Mouse (Mus musculus): ENCODE data around the gene Barhl1.

The Barhl1 gene

DNA sequence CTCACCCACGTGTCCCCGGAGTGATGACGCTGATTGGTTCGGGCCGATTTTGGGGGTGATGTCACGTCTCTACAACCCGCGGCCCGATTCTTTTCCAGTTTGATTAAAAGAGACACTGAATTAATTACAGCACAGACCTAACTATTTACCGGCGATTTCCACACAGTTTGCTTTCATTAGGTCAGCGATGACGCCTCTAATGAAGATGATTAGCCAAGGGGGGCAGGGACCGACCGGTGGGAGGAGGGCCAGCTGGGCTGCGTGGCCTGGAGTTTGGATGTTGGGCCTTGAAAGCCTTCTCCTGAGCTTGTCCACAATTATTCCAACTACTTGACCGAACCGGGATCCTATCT, at the start of gene Barhl1:
Gene Barhl1 (minus strand): TSS at position 156 of the 353 bp plus-strand sequence.
- DNase-seq (ENCODE audit: low read depth), result no peak

- no peak for DNase-seq (ENCODE audit: low read depth)
These were observed 47.1 kb upstream of the Barhl1 start for GRCm38 (mm10) chr2:28963565-28963964.

DNA sequence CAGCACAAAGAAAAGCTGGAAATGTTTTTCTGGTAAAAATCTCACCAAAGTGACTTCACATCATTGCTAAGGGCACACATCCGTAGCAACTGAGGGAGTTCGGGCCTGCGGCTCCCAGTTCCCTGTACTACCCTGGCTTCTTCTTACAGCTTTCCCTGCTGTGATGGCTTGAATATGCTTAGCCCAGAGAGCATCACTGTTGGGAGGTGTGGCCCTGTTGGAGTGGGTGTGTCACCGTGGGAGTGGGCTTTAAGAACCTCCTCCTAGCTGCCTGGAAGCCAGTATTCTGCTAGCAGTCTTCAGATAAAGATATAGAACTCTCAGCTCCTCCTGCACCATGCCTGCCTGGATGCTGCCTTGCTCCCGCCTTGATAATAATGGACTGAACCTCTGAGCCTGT, 45.2 kb upstream of the Barhl1 start:
- no peak for DNase-seq (ENCODE audit: low read depth)

DNA sequence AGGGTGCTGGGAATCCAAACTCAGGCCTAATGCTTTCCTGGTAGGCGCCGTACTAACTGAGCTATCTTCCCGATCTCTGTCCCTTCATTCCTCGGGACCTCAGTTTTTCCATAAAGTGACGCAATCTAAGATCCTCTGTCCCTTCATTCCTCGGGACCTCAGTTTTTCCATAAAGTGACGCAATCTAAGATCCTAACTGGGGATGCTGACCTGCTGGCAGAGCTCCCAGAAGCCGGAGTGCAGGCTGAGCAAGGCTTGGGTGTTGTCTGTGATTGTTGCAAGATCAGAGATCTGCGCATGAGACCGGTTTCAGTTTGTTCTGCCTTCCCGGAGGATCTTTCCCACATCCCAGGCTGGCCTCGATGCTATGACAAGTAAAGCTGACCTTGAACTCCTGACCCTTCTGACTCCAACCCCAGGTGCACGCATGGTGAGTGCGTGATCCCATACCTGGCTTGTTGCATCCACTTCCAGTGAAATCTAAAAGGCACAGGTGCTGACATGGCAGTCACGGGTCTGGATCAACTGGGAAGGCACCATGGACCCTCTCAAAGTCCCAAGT, 44.6 kb upstream of the Barhl1 start:
- DNase-seq (ENCODE audit: low read depth), result no peak

- DNase-seq (ENCODE audit: low read depth), result no peak
These were observed 40.4 kb upstream of the Barhl1 start for GRCm38 (mm10) chr2:28956874-28957273.

- DNase-seq (ENCODE audit: low read depth), result no peak
These were observed 38.1 kb upstream of the Barhl1 start for GRCm38 (mm10) chr2:28954595-28954994.

DNA sequence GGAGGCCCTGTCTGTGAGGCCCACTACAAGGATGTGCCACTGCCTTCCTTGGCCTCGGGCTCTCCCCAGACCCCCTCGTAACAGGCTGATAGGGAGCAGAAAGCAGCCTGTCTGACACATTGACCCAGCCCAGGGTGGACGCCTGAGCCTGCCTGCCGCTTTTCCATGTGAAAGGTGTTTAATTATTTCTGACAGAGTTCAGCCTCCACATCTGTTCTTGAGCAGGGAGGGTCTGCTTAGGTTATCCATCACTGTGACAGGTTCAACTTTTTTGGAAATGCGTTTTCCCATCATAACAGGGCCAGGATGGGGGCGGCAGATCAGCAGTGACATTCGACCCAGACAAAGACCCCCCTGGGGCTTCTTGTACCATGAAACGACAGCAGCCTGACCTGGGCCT, 36.5 kb upstream of the Barhl1 start:
- no peak for DNase-seq (ENCODE audit: low read depth)

DNA sequence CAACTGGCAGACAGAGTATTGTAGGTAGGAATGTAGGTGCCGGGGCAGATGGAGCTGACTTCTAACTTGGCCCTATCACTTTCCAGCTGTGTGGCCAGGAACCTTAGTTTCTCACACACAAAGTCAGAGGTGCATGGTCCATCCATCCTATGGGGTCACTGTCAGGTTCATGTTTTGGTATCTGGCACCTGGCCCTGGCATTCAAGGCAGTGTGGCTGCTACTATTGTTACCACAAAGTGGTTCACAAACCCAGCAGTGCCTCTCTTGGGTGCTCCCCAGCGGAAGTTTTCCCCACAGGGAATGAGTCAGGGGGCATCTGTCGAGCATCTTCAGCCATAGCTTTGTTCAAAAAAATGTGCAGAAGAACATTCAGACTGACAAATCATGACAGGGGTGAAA, 29.8 kb upstream of the Barhl1 start:
- no peak for DNase-seq (ENCODE audit: low read depth)

GRCm38 (mm10) chr2:28945388-28945787, 28.9 kb upstream of the Barhl1 start:
- DNase-seq (ENCODE audit: low read depth), result no peak

GRCm38 (mm10) chr2:28943666-28944516, 27.4 kb upstream of the Barhl1 start:
- DNase-seq (ENCODE audit: low read depth), result no peak

- DNase-seq (ENCODE audit: low read depth), result no peak
These were observed 22.5 kb upstream of the Barhl1 start for GRCm38 (mm10) chr2:28938997-28939396.

GRCm38 (mm10) chr2:28930571-28930970, 14.1 kb upstream of the Barhl1 start:
- no peak for DNase-seq (ENCODE audit: low read depth)

DNA sequence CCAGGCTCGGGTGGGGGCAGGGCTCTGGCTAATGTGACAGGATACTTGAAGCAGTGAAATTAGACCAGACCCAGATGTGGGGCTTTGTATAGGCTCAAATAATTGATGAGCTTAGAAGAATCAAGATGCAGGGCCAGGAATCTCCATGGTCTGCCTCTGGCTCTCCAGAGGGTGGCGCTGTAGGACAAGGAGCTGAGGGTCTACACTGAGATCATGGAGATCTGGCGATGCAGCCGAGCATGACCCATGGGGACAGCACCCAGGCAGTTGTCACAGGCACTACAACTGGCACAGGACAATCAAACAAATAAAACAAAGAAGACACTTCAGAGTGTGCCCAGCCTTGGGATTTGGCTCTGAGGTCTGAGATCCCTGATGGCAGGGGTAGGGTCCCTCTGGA, 7.4 kb upstream of the Barhl1 start:
- DNase-seq (ENCODE audit: low read depth), result peak; percentile 40

DNA sequence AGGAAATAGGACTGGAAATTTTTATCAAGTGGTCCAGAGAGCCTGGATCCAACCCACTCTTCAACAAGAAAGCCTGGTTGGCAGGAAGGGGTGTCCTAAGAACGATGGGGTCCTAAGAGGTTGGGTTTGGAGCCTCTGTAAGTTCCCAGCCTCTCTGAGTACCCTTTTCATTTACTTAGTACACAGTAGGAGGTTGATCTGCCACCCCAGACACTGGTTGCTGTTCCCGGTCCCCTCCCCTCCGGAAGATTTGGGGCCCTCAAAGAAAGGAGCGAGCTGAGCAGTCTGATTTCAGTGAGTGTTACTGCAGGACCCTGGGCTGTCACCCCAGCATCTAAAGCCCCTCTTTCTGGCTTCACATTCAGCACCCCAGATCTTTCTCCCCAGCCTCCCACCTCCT, 2.5 kb upstream of the Barhl1 start:
- no peak for DNase-seq (ENCODE audit: low read depth)

- no peak for DNase-seq (ENCODE audit: low read depth)
These were observed 1.3 kb upstream of the Barhl1 start for GRCm38 (mm10) chr2:28917518-28918361.

DNA sequence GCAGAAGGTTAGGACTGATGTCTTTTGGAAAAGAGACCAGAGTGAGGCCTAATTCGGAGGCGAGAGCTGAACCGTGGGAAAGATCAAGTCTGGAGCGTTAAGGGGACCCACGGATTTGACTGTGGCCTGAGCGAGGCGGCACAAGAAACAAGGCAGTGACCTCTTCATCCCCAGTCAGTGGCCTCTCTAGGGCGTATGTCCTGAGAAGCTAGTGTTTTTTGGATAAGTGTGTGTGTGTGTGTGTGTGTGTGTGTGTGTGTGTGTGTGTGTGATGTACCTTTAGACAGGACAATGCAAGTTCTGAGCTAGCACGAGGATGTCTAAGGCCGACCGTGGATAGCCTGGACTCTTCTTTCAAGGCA, 669 bp upstream of the Barhl1 start:
- DNase-seq (ENCODE audit: low read depth), result no peak

DNA sequence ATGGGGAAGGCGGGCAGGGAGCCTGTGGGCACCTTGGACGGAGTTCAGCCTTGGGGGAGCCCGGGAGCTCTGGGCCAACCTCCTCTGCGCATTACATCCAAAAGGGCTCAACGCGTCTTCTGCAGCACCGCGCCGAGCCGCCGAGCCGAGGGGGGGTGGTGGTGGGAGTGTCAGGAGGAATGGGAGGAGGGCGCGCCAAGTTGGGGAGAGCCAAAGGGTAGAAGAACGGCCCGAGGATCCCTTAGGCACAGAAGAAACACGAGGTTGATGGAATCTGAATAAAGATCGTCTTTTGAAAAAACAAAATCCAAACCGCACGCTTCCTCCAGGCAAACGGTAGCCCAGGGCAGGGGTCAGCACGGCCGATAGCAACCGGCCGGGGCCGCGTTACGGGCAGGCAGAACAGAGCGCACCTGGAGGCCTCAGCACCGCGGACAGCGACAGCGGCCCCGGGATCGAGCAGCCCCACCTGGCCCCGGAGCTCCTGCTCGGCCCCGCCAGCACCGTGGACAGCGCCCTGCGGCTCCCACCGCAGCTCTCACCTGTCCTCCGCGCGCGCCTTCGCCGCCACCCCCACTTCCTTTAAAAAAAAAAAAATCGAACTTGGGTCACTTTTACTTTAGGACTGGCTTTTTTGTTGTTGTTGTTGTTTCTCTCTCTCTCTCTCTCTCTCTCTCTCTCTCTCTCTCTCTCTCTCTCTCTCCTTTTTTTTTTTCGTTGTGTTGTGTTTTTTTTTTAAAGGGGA, 528 bp downstream of the Barhl1 start:
- peak; percentile 23 for DNase-seq (ENCODE audit: low read depth)

DNA sequence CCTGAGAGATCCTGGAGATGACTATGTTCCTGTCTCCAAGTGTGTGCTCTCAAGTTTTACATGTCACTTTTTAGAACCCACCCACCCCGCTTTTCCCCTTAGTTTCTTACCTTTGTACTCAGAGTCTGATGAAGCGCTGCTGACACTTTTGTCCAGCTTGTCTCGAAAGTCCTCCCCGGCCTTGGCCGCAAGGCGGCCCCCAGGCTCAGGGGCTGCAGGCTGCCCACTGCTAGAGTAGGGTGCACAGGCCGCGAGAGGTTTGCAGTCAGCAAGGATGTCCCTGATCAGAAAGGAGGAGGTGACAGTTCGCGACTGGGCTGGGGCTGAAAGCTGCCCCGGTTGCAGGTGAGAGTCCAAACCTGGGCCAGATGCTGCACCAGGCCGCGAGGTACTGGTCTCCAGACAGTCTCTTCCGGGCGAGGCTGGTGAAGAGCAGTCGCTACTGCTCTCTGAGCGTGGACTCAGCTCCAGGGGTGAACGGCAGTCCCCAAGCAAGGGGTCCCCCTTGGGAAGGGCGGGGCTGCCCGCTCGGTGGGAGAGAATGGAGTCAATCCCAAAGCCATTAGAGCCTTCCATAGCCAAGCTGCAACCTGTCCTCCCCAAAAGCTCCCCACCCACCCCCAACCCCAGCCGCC, 1.2 kb downstream of the Barhl1 start:
- no peak for DNase-seq (ENCODE audit: low read depth)

DNA sequence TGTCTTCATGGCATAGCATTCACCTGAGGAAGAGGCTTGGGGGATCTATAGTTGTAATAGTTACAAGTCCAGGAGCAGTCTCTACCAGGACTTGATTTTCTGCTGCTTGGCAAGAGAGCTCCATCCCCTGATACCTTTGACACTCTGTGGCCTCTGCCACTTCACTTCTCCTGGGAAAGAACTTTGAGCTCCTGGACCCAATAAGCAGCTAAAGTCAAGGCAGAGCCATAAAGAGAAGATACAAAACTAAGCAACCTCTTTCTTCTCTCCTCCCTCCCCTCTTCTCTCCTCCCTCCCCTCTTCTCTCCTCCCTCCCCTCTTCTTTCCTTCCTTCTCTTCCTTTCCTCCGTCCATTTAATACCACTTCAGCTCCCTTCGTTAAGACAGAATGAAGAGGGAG, 2.3 kb downstream of the Barhl1 start:
- DNase-seq (ENCODE audit: low read depth), result no peak

GRCm38 (mm10) chr2:28912961-28913360, 3.5 kb downstream of the Barhl1 start:
- no peak for DNase-seq (ENCODE audit: low read depth)

GRCm38 (mm10) chr2:28912039-28912700, 4.3 kb downstream of the Barhl1 start:
- DNase-seq (ENCODE audit: low read depth), result no peak
